Mouse (Mus musculus): ENCODE data around the gene Sik1. TPM values are rescaled to one million over a fixed set of nuclear protein-coding genes. Genes with fewer than 3 reads are reported as not detected.

The Sik1 gene
- polyA plus RNA-seq, 1 experiment = 35.5 TPM

DNA sequence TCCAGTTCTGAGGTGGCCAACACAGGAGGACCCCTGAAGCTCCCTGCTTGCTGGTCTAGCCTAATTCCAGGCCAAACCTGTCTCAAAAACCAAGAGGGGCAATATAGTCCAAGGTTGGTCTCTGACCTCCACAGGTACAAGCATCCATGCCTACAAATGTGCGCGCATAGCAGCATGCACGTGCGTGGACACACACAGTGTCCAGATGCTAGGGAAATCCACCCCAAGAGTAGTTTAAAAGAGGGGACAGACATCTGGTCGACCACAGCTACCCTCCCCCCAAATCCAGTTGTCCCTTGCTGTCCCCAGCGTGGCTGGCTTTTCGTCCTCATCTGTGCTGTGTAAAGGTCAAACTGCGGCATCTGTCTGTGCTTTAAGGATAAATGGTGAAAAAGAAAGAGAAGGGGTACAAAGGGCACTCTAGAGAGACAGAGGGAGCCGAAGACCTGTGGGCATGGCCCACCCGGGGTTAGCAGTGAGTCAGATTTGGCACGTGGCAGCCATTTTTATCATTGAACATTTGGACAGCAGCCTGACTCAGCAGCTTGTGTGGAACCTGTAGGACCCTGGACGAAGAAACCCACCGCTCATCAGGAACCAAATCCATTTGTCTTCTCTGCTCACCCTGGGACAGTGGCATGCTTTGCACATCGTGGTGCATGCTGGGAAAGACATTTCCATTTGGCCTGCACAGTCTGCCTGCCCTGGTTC is 23.6 kb downstream of the Sik1 start:
- H3K27ac ChIP-seq (ENCODE audit: insufficient read depth, low read depth, low read length) = no peak overlapping the region
- peaks cover 31% of the 10 kb centered on the region for H3K4me1 ChIP-seq (ENCODE audit: control insufficient read depth, insufficient read depth, low read length)
- no peaks in the 10 kb centered on the region for H3K36me3 ChIP-seq (ENCODE audit: control insufficient read depth, insufficient read depth, low read length)
- DNase-seq = no peak
- H3K27me3 ChIP-seq (replicated peaks; ENCODE audit: control insufficient read depth, insufficient read depth, low read length) = no peaks in the 10 kb centered on the region
- WGBS = 85% methylated on average over 14 of the region's 14 CpGs
- TF ChIP-seq CTCF (conservative IDR thresholded peaks at IDR 0.05; ENCODE audit: insufficient read depth, insufficient read length, low read depth, low read length) = no peak
- no peak for TF ChIP-seq POLR2A (IDR thresholded peaks at IDR 0.05; ENCODE audit: low read depth, low read length)
- no peak overlapping the region for H3K4me3 ChIP-seq (ENCODE audit: insufficient read depth, low read depth, low read length)

DNA sequence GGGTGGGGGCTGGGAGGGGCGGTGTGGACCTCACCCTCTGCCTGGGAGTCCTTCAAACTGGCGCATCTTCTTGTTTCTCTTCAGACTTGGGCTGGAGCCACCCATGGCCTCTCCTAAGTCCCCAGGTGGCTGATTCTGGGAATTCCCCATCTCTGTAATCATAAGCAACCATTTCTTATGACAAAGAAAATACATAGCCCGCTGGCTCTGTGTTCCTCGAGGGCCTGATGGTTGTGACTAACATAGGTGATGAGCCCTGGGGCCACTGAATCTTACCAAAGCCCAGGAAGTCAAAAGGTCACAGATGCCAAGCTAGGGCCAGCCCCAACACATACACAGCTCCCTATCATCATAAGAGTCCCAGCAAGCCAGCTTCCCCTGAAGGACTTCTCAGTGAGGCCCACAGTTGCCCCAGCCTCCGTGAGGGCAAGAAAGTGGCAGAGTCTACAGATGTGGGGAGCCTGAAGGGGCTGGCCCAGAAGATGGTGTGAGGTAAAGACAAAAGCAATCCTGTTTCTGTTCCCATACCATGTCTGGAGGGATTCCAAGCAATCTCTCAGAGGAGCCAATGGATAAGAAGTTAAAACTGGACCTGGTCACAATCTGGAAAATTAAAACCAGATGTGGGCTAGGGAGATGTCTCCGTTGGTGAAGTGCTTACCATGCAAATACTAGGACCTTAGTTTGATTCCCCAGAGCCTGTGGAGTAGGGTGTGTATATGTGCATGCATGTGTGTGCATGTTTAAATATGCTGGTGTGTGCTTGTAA is 24.3 kb downstream of the Sik1 start:
- 75% methylated on average over 6 of the region's 6 CpGs for WGBS
- Histone ChIP-seq H3K27me3 (replicated peaks; ENCODE audit: control insufficient read depth, insufficient read depth, low read length) (no peaks in the 10 kb centered on the region), H3K4me1 (ENCODE audit: control insufficient read depth, insufficient read depth, low read length) (peaks cover 37% of the 10 kb centered on the region), H3K4me3 (ENCODE audit: insufficient read depth, low read depth, low read length) (no peak overlapping the region), H3K36me3 (ENCODE audit: control insufficient read depth, insufficient read depth, low read length) (no peaks in the 10 kb centered on the region), H3K27ac (ENCODE audit: insufficient read depth, low read depth, low read length) (no peak overlapping the region)
- DNase-seq = no peak
- TF ChIP-seq CTCF (conservative IDR thresholded peaks at IDR 0.05; ENCODE audit: insufficient read depth, insufficient read length, low read depth, low read length) (no peak), POLR2A (IDR thresholded peaks at IDR 0.05; ENCODE audit: low read depth, low read length) (no peak)

DNA sequence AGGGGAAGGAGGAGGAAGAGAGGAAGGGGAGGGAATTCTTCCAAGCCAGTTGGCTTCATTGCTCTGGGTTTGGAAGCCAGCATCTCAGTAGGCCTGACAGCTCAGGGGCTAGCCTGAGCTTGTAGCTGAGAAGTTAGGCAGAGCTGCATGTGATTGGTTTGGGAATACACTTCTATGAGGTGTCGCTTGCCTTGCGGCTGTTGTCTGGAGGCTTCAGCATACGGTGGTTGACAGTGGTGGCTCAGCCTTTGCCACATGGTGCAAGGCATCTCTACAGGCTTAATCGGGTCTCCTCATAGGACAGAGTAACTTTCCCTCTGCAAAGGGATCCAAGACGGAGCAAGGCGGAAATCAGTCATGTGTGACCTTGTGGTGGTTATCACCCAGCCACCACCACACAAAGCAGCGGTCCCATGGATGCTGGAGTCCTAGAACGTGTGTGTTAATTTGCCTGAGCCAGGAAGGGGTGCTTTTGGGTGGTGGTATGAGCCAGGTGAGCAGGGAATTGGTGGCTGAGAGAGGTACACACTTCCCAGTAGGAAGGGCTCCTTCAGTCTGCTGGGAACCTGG is 25.0 kb downstream of the Sik1 start:
- Histone ChIP-seq H3K27ac (ENCODE audit: insufficient read depth, low read depth, low read length) (no peak overlapping the region), H3K4me1 (ENCODE audit: control insufficient read depth, insufficient read depth, low read length) (peaks cover 37% of the 10 kb centered on the region), H3K36me3 (ENCODE audit: control insufficient read depth, insufficient read depth, low read length) (no peaks in the 10 kb centered on the region), H3K27me3 (replicated peaks; ENCODE audit: control insufficient read depth, insufficient read depth, low read length) (no peaks in the 10 kb centered on the region), H3K4me3 (ENCODE audit: insufficient read depth, low read depth, low read length) (no peak overlapping the region)
- no peak for TF ChIP-seq POLR2A (IDR thresholded peaks at IDR 0.05; ENCODE audit: low read depth, low read length)
- no peak for DNase-seq
- 86% methylated on average over 8 of the region's 8 CpGs for WGBS

DNA sequence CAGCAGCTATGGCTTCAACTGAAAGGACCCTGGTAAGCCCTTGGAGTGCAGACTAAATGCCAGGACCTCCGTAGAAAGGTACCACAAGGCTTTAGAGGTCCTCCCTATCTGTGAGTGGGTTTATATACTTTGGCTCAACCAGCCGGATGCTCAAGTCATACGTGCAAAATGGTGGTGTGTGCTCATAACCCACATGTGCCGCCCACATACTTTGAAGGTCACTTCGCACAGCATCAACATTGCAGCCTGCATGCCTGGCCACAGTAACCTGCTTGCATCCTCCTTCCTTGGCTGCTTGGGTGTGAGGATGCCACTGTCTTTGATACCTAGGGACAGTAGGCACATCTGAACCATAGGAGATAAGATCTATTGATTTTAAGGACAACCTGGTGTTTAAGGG is 26.7 kb downstream of the Sik1 start:
- 96% methylated on average over 5 of the region's 5 CpGs for WGBS
- H3K4me1 ChIP-seq (ENCODE audit: control insufficient read depth, insufficient read depth, low read length) = peaks cover 27% of the 10 kb centered on the region

DNA sequence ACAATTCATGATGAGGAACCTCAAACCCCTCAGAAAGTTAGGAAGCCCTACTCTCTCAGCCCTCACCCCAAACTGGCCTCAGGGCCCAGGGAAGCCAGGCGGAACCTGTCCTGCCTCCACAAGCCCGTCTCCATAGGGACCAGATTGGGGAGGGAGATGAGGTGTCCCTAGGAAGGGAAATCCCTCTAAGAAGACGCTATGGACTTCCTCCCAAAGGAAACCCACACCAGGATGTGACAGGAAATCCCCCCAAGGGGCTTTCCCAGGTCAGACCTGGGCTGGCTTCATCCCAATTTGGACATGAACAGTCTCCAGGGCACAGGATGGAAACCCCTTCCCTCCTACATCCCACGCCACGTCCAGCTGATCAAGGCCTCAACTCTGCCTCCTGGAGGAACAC is 27.5 kb downstream of the Sik1 start:
- no peak overlapping the region for H3K4me3 ChIP-seq (ENCODE audit: insufficient read depth, low read depth, low read length)
- DNase-seq = peak; percentile 55
- TF ChIP-seq CTCF (conservative IDR thresholded peaks at IDR 0.05; ENCODE audit: insufficient read depth, insufficient read length, low read depth, low read length) (no peak), POLR2A (IDR thresholded peaks at IDR 0.05; ENCODE audit: low read depth, low read length) (no peak)
- 59% methylated on average over 5 of the region's 5 CpGs for WGBS
- no peaks in the 10 kb centered on the region for H3K27me3 ChIP-seq (replicated peaks; ENCODE audit: control insufficient read depth, insufficient read depth, low read length)
- H3K36me3 ChIP-seq (ENCODE audit: control insufficient read depth, insufficient read depth, low read length) = no peaks in the 10 kb centered on the region
- no peak overlapping the region for H3K27ac ChIP-seq (ENCODE audit: insufficient read depth, low read depth, low read length)
- H3K4me1 ChIP-seq (ENCODE audit: control insufficient read depth, insufficient read depth, low read length) = peaks cover 27% of the 10 kb centered on the region

More for the DNA sequence above, 26.7 kb downstream of the Sik1 start:
- Histone ChIP-seq H3K27ac (ENCODE audit: insufficient read depth, low read depth, low read length) (no peak overlapping the region), H3K27me3 (replicated peaks; ENCODE audit: control insufficient read depth, insufficient read depth, low read length) (no peaks in the 10 kb centered on the region), H3K36me3 (ENCODE audit: control insufficient read depth, insufficient read depth, low read length) (no peaks in the 10 kb centered on the region), H3K4me3 (ENCODE audit: insufficient read depth, low read depth, low read length) (no peak overlapping the region)
- DNase-seq = no peak
- TF ChIP-seq POLR2A (IDR thresholded peaks at IDR 0.05; ENCODE audit: low read depth, low read length) (no peak), CTCF (conservative IDR thresholded peaks at IDR 0.05; ENCODE audit: insufficient read depth, insufficient read length, low read depth, low read length) (no peak)

DNA sequence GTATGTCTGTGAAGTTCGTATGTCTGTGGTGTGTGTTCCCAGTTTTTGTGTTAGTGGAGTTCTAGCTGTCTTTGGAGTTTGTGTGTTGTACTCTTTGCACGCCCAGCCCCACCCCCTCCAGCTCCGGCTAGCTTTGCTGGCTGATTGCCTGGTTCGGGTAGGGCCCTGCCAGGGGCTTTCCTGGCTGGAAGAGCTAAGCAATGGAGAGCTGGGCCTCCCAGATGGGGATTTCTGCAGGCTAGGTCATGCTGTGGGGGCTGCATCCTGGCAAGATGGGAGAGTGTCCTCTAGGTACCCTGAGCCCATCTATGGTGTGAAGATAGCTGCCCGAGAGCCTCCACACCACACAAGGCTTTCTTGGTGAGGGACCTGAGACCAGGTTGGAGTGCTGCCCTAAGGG is 28.4 kb downstream of the Sik1 start:
- peak overlapping the region; percentile 23; the same call in 1 of the 2 replicates for H3K27ac ChIP-seq (ENCODE audit: insufficient read depth, low read depth, low read length)
- no peaks in the 10 kb centered on the region for H3K36me3 ChIP-seq (ENCODE audit: control insufficient read depth, insufficient read depth, low read length)
- DNase-seq = peak; percentile 80
- 13% methylated on average over 5 of the region's 5 CpGs for WGBS
- TF ChIP-seq CTCF (conservative IDR thresholded peaks at IDR 0.05; ENCODE audit: insufficient read depth, insufficient read length, low read depth, low read length) (no peak), POLR2A (IDR thresholded peaks at IDR 0.05; ENCODE audit: low read depth, low read length) (no peak)
- peaks cover 21% of the 10 kb centered on the region for H3K4me1 ChIP-seq (ENCODE audit: control insufficient read depth, insufficient read depth, low read length)
- no peak overlapping the region for H3K4me3 ChIP-seq (ENCODE audit: insufficient read depth, low read depth, low read length)
- no peaks in the 10 kb centered on the region for H3K27me3 ChIP-seq (replicated peaks; ENCODE audit: control insufficient read depth, insufficient read depth, low read length)

DNA sequence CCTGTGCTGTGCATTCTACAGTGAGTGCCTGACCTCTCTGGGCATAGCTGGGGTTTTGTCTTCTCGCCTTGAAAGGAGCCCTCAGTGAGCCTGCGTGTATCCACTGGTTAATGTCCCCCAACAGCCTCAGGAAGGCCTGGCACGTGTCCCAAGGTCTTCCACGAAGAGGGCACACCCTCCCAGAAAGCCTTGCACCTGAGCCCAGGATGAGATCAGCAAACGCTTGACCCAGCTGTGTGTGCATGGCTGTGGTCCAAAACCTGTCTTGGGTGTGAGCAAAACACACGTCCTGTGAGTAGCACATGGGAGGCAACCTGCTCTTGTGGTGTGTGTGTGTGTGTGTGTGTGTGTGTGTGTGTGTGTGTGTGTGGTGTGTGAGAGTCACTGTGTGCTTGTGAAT is 28.9 kb downstream of the Sik1 start:
- no peaks in the 10 kb centered on the region for H3K27me3 ChIP-seq (replicated peaks; ENCODE audit: control insufficient read depth, insufficient read depth, low read length)
- peak overlapping the region; percentile 23; the same call in 1 of the 2 replicates for H3K27ac ChIP-seq (ENCODE audit: insufficient read depth, low read depth, low read length)
- peaks cover 20% of the 10 kb centered on the region for H3K4me1 ChIP-seq (ENCODE audit: control insufficient read depth, insufficient read depth, low read length)
- TF ChIP-seq POLR2A (IDR thresholded peaks at IDR 0.05; ENCODE audit: low read depth, low read length) = no peak
- TF ChIP-seq CTCF (conservative IDR thresholded peaks at IDR 0.05; ENCODE audit: insufficient read depth, insufficient read length, low read depth, low read length) = no peak
- no peak overlapping the region for H3K4me3 ChIP-seq (ENCODE audit: insufficient read depth, low read depth, low read length)
- DNase-seq = peak; percentile 69
- no peaks in the 10 kb centered on the region for H3K36me3 ChIP-seq (ENCODE audit: control insufficient read depth, insufficient read depth, low read length)
- WGBS = 14% methylated on average over 6 of the region's 6 CpGs
